30 mouse cellular contexts compared by ENCODE assay signal in the genomic region with DNA sequence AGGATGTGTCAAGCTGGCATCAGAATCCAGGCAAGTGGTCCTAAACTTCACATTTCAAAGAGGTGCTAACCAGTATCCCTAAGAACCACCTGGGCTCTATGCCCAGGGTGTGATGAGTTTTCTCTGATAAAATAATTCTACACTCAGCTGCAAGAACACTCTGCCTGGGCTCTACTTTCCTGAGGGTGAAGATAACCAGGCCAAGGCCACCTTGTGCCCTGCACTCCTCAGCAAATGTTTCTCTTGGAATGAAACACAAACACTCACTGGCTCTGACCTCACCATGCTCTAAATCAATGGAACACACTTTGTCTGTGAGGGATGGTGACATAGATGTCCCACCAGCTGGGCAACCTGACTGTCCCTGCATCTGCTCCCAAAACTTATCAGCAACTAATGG. TPM values are rescaled to one million over a fixed set of nuclear protein-coding genes. Genes with fewer than 3 reads are reported as not detected.
DNase-seq lines count a peak whose midpoint lies in the region; ATAC-seq lines count a peak whose summit lies in the region.
"Had no signal": no experiment of that assay in that cellular context is flagged by ENCODE, and none has a peak within 500 bp of the region (broad histone marks: within the 10 kb centered on the region; RNA-seq: fewer than 3 reads in every experiment).

No protein-coding gene starts in this region.

- H3K9ac ChIP-seq in heart, embryonic 12.5 days: no peak overlapping the region
- H3K9ac ChIP-seq: embryonic facial prominence, embryonic 15.5 days; forebrain, embryonic 13.5 days; heart, embryonic 13.5 days; hindbrain, embryonic 15.5 days; limb, embryonic 12.5 days; liver, embryonic 14.5 days; lung, embryonic 15.5 days; midbrain, embryonic 13.5 days; neural tube, embryonic 13.5 days; stomach, embryonic 15.5 days had no signal

- no peak overlapping the region for H3K4me3 ChIP-seq in heart, embryonic 12.5 days
- H3K4me3 ChIP-seq: embryonic facial prominence, embryonic 10.5 days; embryonic facial prominence, embryonic 15.5 days; forebrain, embryonic 13.5 days; heart, adult 2 months; heart, embryonic 13.5 days; hindbrain, embryonic 15.5 days; limb, embryonic 12.5 days; lung, embryonic 15.5 days; midbrain, embryonic 13.5 days; neural tube, embryonic 13.5 days; stomach, embryonic 15.5 days had no signal

- intact Hi-C loops in left cerebral cortex, postnatal 10 days (cut with DNase I): no loop called here

- no peak overlapping the region for H3K4me2 ChIP-seq in heart, embryonic 12.5 days
- H3K4me2 ChIP-seq: embryonic facial prominence, embryonic 15.5 days; forebrain, embryonic 13.5 days; heart, embryonic 13.5 days; hindbrain, embryonic 15.5 days; limb, embryonic 12.5 days; lung, embryonic 15.5 days; midbrain, embryonic 13.5 days; neural tube, embryonic 13.5 days; stomach, embryonic 15.5 days had no signal

- no peaks in the 10 kb centered on the region for H3K9me3 ChIP-seq in heart, embryonic 12.5 days (replicated peaks)
- H3K9me3 ChIP-seq: embryonic facial prominence, embryonic 10.5 days; embryonic facial prominence, embryonic 15.5 days; forebrain, embryonic 13.5 days; G1E; heart, embryonic 13.5 days; hindbrain, embryonic 15.5 days; limb, embryonic 12.5 days; lung, embryonic 15.5 days; midbrain, embryonic 13.5 days; neural tube, embryonic 13.5 days; stomach, embryonic 15.5 days had no signal

- peak; percentile 51 for DNase-seq in heart, adult 11 months
- DNase-seq in adrenal gland, adult 2 months: peak; percentile 78
- DNase-seq in adrenal gland, postnatal 36 days: peak; percentile 69
- DNase-seq in left cerebral cortex, postnatal 10 days (ENCODE audit: extremely low spot score in 1 of 2, low spot score in 2 of 2): no peak
- DNase-seq: cerebellum, adult 8-10 months; cerebellum, postnatal 25 days; gastrocnemius, postnatal 14 days; heart, adult 2 months; heart, postnatal 10 days; kidney, adult 11 months; kidney, postnatal 25 days; thymus, adult 18-20 months; thymus, postnatal 25 days had no signal

- no peaks in the 10 kb centered on the region for H3K36me3 ChIP-seq in heart, embryonic 12.5 days
- H3K36me3 ChIP-seq: embryonic facial prominence, embryonic 10.5 days; embryonic facial prominence, embryonic 15.5 days; G1E; heart, embryonic 13.5 days; hindbrain, embryonic 15.5 days; limb, embryonic 12.5 days; lung, embryonic 15.5 days; midbrain, embryonic 13.5 days; neural tube, embryonic 13.5 days; stomach, embryonic 15.5 days had no signal

- no peak overlapping the region for H3K27ac ChIP-seq in heart, embryonic 12.5 days (ENCODE audit: poor library complexity, severe bottlenecking)
- H3K27ac ChIP-seq: embryonic facial prominence, embryonic 10.5 days; embryonic facial prominence, embryonic 15.5 days; forebrain, embryonic 13.5 days; heart, adult 2 months; heart, embryonic 13.5 days; hindbrain, embryonic 15.5 days; limb, embryonic 12.5 days; liver, embryonic 14.5 days; lung, embryonic 15.5 days; midbrain, embryonic 13.5 days; neural tube, embryonic 13.5 days; stomach, embryonic 15.5 days had no signal

- no peaks in the 10 kb centered on the region for H3K27me3 ChIP-seq in heart, embryonic 12.5 days (replicated peaks)
- H3K27me3 ChIP-seq: embryonic facial prominence, embryonic 15.5 days; forebrain, embryonic 13.5 days; heart, embryonic 13.5 days; hindbrain, embryonic 15.5 days; limb, embryonic 12.5 days; lung, embryonic 15.5 days; midbrain, embryonic 13.5 days; neural tube, embryonic 13.5 days; Patski; stomach, embryonic 15.5 days had no signal

- H3K4me1 ChIP-seq in heart, embryonic 12.5 days (replicated peaks): peaks cover 9% of the 10 kb centered on the region
- H3K4me1 ChIP-seq: embryonic facial prominence, embryonic 10.5 days; embryonic facial prominence, embryonic 15.5 days; forebrain, embryonic 13.5 days; hindbrain, embryonic 15.5 days; limb, embryonic 12.5 days; lung, embryonic 15.5 days; midbrain, embryonic 13.5 days; stomach, embryonic 15.5 days had no signal

- ATAC-seq in heart, embryonic 12.5 days (ENCODE audit: insufficient number of reproducible peaks, low FRiP score): no peak
- ATAC-seq in megakaryocyte-erythroid progenitor cell, adult 5-6 weeks (replicated peaks; ENCODE audit: low FRiP score, low TSS enrichment, poor library complexity, severe bottlenecking): peak; percentile 66
- no peak for ATAC-seq in granulocyte monocyte progenitor cell, adult 5-6 weeks (replicated peaks; ENCODE audit: poor library complexity, severe bottlenecking)
- ATAC-seq: forebrain, embryonic 13.5 days; inflammation-experienced regulatory T-cells, adult 6 months; midbrain, embryonic 13.5 days; Patski had no signal

RNA-seq across cellular contexts. Expression of a gene that starts 48.9 kb away (rescaled TPM):
- polyA plus RNA-seq in heart, embryonic 12.5 days (2016; fragmentation: Nextera tagmentation; extraction: Ambion mirVana): 19.4 and 19.6 TPM in 2 replicates
- total RNA-seq in adrenal gland, adult 2 months (2021): 10 to 100 TPM; 24.2 to 27.4 TPM
- polyA plus RNA-seq in adrenal gland, adult 2 months (2012; rRNA removed): 6.7 and 10.5 TPM in 2 replicates
- 10 to 100 TPM; 20.5 to 26.4 TPM for total RNA-seq in adrenal gland, postnatal 36 days (2021)
- 23.7 and 25.9 TPM in 2 replicates for total RNA-seq in megakaryocyte-erythroid progenitor cell, adult 5-6 weeks (2014; fragmentation: Nextera tagmentation)
- total RNA-seq in megakaryocyte-erythroid progenitor cell, adult 5-6 weeks (2017): 19.4 and 20.3 TPM in 2 replicates
- total RNA-seq in granulocyte monocyte progenitor cell, adult 5-6 weeks (2014; fragmentation: Nextera tagmentation): 7.1 and 11.6 TPM in 2 replicates
- total RNA-seq in granulocyte monocyte progenitor cell, adult 5-6 weeks (2017): 12.2 and 15.9 TPM in 2 replicates
- total RNA-seq in left cerebral cortex, postnatal 10 days (2021): 10 to 100 TPM; 12.1 to 12.3 TPM

Comparison
In these comparisons a context has a peak if more than half of its experiments do, and no peak if none do; other contexts are left out.
1. DNase-seq: peak in heart, adult 11 months (single experiment), adrenal gland, adult 2 months (single experiment) and adrenal gland, postnatal 36 days (2 of 2); none in left cerebral cortex, postnatal 10 days (0 of 2).